Mouse (Mus musculus) thymus, adult 2 months (tissue): ENCODE data around the gene Rrp15. TPM values are rescaled to one million over a fixed set of nuclear protein-coding genes. Genes with fewer than 3 reads are reported as not detected.

Experiments
- DNase-seq: peaks from one replicate; pipeline ENCODE4 v3.0.0; 2021
- H3K27ac ChIP-seq: fragments of 200-500 bp; 2 replicates; pipeline ENCODE4 v1.5.1; 2012; ENCODE audit warnings: low read length, control low read depth; ENCODE audit not compliant: control insufficient read depth, insufficient read depth
- H3K27me3 ChIP-seq: fragments of 200-500 bp; 2 replicates; pipeline ENCODE4 v1.6.1; 2012; ENCODE audit warnings: mild to moderate bottlenecking, low read length, moderate library complexity, mixed read lengths; ENCODE audit not compliant: control insufficient read depth, insufficient read depth
- H3K36me3 ChIP-seq: fragments of 200-500 bp; 2 replicates; pipeline ENCODE4 v1.6.1; 2012; ENCODE audit warnings: mild to moderate bottlenecking, low read length, moderate library complexity; ENCODE audit not compliant: control insufficient read depth, insufficient read depth
- H3K4me1 ChIP-seq: fragments of 200-500 bp; replicated peaks from 2 replicates; pipeline ENCODE4 v1.6.1; 2012; ENCODE audit warnings: low read length; ENCODE audit not compliant: control insufficient read depth, insufficient read depth
- H3K4me3 ChIP-seq: fragments of 200-500 bp; 2 replicates; pipeline ENCODE4 v1.5.1; 2012; ENCODE audit warnings: mild to moderate bottlenecking, low read length, control low read depth, moderate library complexity; ENCODE audit not compliant: control insufficient read depth, insufficient read depth
- CTCF ChIP-seq: fragments of 200-500 bp; IDR thresholded peaks from 2 replicates; pipeline ENCODE4 v1.5.1; 2012; ENCODE audit warnings: mild to moderate bottlenecking, control low read depth, low read length, moderate library complexity, borderline replicate concordance; ENCODE audit not compliant: control insufficient read depth, poor library complexity, insufficient read depth; ENCODE audit errors: extremely low read depth
- POLR2A ChIP-seq: fragments of 200-500 bp; IDR thresholded peaks from 2 replicates; pipeline ENCODE4 v1.6.1; 2012; ENCODE audit warnings: mild to moderate bottlenecking, low read length, control low read depth, moderate library complexity; ENCODE audit not compliant: control insufficient read depth, poor library complexity, insufficient read depth; ENCODE audit errors: extremely low read depth
- WGBS: fragments of 180-500 bp; shearing (Covaris S2); methylation state at CpG from one replicate; pipeline ENCODE4 v1.1.7; 2018; 5-methylcytosine and 5-hydroxymethylcytosine counted together
- polyA plus RNA-seq: library from polyadenylated mRNA; depleted of rRNA; stranded (reverse); fragments of >200 nt; gene quantifications from 2 replicates; pipeline ENCODE4 v1.2.3, GENCODE M21; 2012

Rrp15 gene
- polyA plus RNA-seq, 1 experiment, result 3.2 TPM

DNA sequence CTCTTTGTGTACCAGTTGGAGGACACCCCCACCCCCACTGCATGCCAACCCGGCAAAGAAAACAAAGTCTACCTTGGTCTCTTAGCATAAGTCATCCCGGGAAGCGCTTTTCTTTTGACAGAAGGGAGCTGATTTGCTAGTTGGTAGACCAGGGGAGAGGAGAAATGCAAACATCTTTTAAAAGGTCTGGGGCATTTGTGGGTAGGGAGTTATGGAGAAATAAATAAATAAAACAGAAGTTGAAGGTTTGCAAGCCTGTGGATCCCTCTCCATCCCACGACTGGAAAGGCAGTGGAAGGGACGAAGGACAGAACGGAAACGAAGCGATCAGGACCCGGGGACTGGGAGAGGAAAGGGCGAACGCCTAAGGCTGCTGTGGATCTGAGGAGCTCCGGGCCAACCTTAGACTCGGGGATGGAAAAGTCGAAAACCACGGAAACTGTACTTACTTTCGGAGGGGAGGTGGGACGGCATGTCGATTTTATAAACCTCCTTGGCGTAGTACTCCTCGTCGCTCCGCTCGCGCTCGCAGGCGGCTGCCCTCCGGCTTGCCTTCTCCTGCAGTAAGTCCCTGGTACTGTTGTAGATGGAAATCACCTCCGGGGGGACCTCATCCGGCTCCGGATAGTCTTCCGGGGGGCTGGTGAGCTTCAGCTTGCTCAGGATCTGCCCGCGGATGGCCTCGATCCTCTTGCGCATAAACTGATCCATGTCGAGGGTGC, 45.0 kb downstream of the Rrp15 start:
- 3% methylated on average over 36 of the region's 36 CpGs for WGBS
- H3K27ac ChIP-seq, result no peak overlapping the region
- TF ChIP-seq POLR2A (no peak), CTCF (no peak)
- H3K4me3 ChIP-seq, result peak overlapping the region; percentile 30
- peaks cover 3% of the 10 kb centered on the region for H3K27me3 ChIP-seq
- no peak for DNase-seq
- H3K36me3 ChIP-seq, result no peaks in the 10 kb centered on the region
- peaks cover 4% of the 10 kb centered on the region; the same call in 1 of the 2 replicates for H3K4me1 ChIP-seq

DNA sequence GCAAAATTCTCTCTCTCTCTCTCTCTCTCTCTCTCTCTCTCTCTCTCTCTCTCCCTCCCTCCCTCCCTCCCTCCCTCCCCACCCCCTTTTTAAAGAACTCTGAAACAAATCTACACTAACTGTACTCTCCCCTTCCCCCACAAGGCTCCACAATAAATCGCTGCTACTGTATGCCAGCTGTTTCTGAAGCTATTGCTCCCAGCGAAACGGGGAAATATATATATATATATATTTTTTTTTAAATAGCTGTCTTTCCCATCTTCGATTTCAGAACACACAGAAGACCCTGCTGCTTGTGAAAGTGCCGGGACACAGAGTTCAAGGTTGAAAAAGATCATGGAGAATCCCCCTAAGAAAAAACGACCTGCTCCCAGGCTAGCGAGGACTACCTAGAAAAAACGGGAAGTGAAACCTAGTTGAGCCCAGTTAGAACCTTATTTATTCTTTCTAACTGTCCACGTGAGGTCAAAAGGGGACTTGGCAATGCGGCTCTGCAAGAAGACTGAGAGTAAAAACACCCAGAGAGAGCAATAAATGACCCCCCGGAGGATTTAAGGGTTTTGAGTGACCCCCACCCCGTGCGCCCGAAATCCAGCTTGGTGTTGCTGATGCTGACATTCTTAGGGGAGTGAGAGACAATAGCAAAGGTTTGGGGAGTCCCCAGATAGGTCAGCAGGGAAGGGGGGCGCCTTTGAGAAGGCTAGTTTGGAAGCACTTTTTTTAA, 45.7 kb downstream of the Rrp15 start:
- TF ChIP-seq CTCF, result no peak
- no peak for TF ChIP-seq POLR2A
- Histone ChIP-seq H3K27me3 (peaks cover 3% of the 10 kb centered on the region), H3K27ac (no peak overlapping the region), H3K4me3 (no peak overlapping the region), H3K36me3 (no peaks in the 10 kb centered on the region), H3K4me1 (peaks cover 4% of the 10 kb centered on the region; the same call in 1 of the 2 replicates)
- WGBS, result 2% methylated on average over 15 of the region's 15 CpGs
- DNase-seq, result no peak

DNA sequence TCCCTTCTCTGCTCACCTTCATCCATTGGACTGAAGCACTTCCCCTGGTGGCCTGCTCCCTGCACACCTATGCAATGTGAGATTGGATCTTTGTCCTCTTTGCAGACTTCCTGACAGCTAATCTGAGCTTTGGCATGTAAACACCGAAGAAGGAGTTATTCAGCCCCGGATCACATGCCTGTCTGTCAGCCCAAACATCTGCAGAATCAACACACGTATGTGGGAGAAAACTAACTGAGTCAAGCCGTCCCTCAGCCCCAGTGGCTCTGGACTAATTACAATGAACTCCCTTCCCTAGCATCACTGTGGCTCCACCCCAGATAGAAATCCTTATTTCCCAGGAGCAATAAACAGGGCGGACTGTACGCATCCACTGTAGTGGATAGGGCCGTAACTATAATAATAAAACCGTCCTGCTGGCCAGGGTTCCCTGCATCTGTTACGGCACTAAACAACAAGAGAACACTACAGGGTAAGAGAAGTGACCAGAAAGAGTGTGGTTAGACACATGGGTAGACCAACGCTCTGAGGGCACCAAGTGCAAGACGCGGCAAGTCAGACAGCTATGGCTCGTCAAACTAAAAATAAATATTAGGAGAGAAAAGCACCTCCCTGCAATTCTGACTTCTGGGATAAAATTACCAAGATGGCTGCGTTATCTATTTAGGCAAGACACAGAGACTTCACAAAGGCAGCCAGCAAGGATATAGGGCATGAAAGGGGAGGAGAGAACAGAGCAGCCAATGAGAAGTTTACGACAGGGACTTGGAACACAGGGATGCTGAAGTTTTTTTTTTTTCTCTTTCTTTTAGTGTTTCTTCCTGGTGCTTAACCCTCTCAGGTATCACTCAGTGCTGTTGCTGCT, 46.5 kb downstream of the Rrp15 start:
- DNase-seq, result no peak
- H3K36me3 ChIP-seq, result no peaks in the 10 kb centered on the region
- H3K27ac ChIP-seq, result no peak overlapping the region
- TF ChIP-seq POLR2A (no peak), CTCF (no peak)
- no peak overlapping the region for H3K4me3 ChIP-seq
- H3K4me1 ChIP-seq, result peaks cover 4% of the 10 kb centered on the region; the same call in 1 of the 2 replicates
- H3K27me3 ChIP-seq, result peaks cover 3% of the 10 kb centered on the region
- WGBS, result 53% methylated on average over 15 of the region's 15 CpGs

DNA sequence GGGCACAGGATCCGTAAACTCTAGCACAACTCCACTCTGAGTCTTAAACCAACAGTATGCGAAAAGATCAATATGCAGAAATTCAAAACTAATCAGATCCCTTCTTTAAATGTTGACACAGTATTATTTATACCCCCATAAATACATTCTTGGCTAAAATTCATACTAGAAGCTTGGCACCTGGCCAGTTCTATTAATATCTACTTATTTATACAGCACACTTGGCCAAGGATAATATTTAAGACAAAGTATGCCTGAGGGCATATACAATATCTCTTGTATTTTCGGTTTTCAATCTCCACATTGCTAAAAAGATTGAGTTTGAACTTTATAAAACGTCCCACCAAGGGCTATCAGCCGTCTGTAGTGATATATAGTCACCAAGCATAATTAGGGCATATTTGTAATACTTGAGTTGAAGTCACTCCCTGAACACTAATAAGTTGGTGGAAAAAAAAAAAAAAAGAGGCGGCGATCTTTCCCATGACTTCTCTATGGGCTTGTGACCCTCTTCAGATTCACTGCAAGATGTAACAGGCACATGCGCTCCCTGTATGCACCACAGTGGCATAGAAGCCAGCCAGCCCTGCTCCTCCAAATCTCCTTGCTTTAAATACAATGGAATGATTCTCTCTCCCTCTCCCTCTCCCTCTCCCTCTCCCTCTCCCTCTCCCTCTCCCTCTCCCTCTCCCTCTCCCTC, 47.8 kb downstream of the Rrp15 start:
- Histone ChIP-seq H3K4me3 (no peak overlapping the region), H3K36me3 (no peaks in the 10 kb centered on the region), H3K4me1 (peaks cover 4% of the 10 kb centered on the region; the same call in 1 of the 2 replicates), H3K27ac (no peak overlapping the region), H3K27me3 (peaks cover 3% of the 10 kb centered on the region)
- no peak for DNase-seq
- WGBS, result 88% methylated on average over 8 of the region's 8 CpGs
- TF ChIP-seq CTCF (no peak), POLR2A (no peak)

DNA sequence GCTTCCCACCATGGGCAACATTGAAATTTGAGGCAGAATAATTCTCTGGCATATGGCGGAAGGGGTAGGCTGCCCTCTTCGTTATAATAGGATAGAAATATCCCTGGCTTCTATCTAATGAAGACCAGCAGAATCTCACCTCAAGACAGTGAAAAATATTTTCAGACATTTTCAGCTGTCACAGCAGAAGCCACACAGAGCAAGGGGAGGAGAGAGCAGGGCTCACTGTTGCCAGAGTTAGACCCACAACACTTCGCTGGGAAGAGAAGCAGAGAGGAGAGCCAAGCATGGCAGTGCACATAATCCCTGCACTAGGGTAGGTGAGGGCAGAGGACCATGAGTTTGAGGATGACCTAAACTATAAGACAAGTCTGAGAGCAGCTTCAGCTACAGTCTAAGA, 48.7 kb downstream of the Rrp15 start:
- DNase-seq, result no peak
- TF ChIP-seq POLR2A (no peak), CTCF (no peak)
- WGBS, result 92% methylated on average over 3 of the region's 3 CpGs
- Histone ChIP-seq H3K27ac (no peak overlapping the region), H3K36me3 (no peaks in the 10 kb centered on the region), H3K27me3 (peaks cover 3% of the 10 kb centered on the region), H3K4me3 (no peak overlapping the region), H3K4me1 (peaks cover 4% of the 10 kb centered on the region; the same call in 1 of the 2 replicates)
